Mouse (Mus musculus): Measurements from ENCODE around the gene Bpnt1. TPM values are rescaled to one million over a fixed set of nuclear protein-coding genes. Genes with fewer than 3 reads are reported as not detected.

Gene Bpnt1
- total RNA-seq, 2 experiments from 2014 or later, result 7.7 to 23.6 TPM

GRCm38 (mm10) chr1:185329851-185330250, 2.1 kb upstream of the Bpnt1 start:
- ATAC-seq (replicated peaks; ENCODE audit: poor library complexity), result no peak

DNA sequence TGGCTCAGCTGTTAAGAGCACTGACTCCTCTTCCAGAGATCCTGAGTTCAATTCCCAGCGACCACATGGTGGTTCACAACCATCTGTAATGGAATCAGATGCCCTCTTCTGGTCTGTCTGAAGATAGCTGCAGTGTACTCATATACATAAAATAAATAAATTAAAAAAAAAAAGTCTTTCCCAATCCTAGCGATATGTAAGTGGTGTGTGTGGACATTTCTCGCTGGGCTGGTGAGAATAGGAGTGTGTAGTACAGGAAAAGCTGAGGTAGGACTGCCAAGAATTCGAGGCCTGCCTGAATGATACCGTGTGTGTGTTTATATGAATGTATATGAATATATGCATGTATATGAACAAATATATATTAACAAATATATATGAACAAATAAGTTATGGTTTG, 585 bp upstream of the Bpnt1 start:
- no peak for ATAC-seq (replicated peaks; ENCODE audit: poor library complexity)

- ATAC-seq (replicated peaks; ENCODE audit: poor library complexity), result no peak
These were observed 1.7 kb downstream of the Bpnt1 start for GRCm38 (mm10) chr1:185333651-185334050.

- ATAC-seq (replicated peaks; ENCODE audit: poor library complexity), result no peak
These were observed 2.2 kb downstream of the Bpnt1 start for GRCm38 (mm10) chr1:185334136-185334535.

- ATAC-seq (replicated peaks; ENCODE audit: poor library complexity), result no peak
These were observed 3.3 kb downstream of the Bpnt1 start for GRCm38 (mm10) chr1:185335231-185335765.

DNA sequence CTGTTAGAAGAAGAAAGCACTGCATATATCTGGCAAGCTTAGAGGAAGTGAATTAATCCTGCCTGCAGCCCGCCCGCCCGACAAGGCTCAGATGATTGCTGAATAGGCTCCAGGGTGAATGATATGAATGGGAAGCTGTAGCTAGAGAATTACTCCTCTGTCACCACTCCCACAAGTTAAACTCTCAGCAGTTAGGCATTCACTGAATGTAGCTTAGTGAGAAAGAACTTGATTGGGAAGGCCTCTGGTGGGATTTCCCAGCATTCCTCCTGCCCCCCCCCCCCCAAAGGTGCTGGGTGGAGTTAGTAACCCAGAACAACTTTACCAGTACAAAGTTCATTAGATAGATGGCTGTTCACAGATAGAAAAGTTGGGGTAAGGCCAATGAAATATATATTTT, 4.6 kb downstream of the Bpnt1 start:
- ATAC-seq (replicated peaks; ENCODE audit: poor library complexity), result no peak

- ATAC-seq (replicated peaks; ENCODE audit: poor library complexity), result no peak
These were observed 10.5 kb downstream of the Bpnt1 start for GRCm38 (mm10) chr1:185342441-185342840.

GRCm38 (mm10) chr1:185343422-185343821, 11.5 kb downstream of the Bpnt1 start:
- peak; percentile 75 for ATAC-seq (replicated peaks; ENCODE audit: poor library complexity)

DNA sequence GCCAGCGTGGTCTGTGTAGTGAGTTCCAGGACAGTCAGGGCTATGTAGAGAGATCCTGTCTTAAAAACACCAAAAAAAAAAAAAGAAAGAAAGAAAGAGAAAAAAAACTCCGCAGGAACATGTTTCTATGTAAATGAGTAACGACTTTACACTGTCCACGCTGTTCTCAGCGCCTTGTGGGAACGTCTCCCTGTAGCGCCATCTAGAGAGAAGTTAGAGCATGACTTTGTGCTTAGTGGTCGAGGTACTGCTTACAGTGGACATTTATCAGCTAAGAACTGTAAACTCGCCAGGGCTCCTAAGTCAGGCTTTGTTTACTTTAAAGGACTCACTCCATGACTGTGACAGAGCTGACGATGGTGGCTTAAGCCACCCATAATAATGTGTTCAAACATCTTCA, 14.2 kb downstream of the Bpnt1 start:
- ATAC-seq (replicated peaks; ENCODE audit: poor library complexity), result peak; percentile 82

DNA sequence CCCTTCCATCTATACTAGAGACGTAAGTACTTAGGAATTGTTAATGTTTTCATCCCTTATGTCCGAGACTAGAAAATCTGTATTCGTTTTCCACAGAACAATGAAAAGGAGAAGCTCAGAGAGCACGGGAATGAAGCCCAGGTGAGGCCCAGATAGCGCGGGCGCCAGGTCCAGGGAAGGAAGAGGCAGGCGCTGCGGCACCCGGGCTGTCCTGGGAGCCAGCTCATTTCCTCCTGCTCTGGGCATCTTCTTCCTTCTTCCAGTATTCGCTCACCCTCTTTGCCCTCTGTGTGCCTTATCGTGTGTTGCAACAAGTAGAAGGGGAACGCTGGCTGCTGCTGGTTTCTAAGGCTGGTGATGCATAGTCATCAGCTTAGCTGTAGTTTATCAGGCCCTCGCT, 17.8 kb downstream of the Bpnt1 start:
- no peak for ATAC-seq (replicated peaks; ENCODE audit: poor library complexity)

- ATAC-seq (replicated peaks; ENCODE audit: poor library complexity), result no peak
These were observed 18.7 kb downstream of the Bpnt1 start for GRCm38 (mm10) chr1:185350611-185351010.

DNA sequence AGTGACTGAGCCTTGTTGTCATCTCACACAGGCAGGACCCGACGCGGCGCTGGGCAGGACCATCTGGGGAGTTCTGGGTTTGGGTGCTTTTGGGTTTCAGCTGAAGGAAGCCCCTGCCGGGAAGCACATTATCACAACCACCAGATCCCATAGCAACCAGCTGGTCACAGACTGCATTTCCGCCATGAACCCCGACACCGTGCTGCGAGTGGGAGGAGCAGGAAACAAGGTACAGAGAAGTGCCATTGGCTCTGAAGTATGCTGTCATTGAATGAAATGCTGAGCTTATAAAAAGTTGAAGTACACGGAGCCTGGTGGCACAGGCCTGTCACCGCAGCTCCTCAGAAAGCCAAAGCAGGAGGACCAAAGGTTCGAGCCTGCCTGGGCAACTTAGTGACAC, 20.2 kb downstream of the Bpnt1 start:
- peak; percentile 88 for ATAC-seq (replicated peaks; ENCODE audit: poor library complexity)

- no peak for ATAC-seq (replicated peaks; ENCODE audit: poor library complexity)
These were observed 21.4 kb downstream of the Bpnt1 start for GRCm38 (mm10) chr1:185353351-185353750.

GRCm38 (mm10) chr1:185354731-185355130, 22.8 kb downstream of the Bpnt1 start:
- ATAC-seq (replicated peaks; ENCODE audit: poor library complexity), result no peak

DNA sequence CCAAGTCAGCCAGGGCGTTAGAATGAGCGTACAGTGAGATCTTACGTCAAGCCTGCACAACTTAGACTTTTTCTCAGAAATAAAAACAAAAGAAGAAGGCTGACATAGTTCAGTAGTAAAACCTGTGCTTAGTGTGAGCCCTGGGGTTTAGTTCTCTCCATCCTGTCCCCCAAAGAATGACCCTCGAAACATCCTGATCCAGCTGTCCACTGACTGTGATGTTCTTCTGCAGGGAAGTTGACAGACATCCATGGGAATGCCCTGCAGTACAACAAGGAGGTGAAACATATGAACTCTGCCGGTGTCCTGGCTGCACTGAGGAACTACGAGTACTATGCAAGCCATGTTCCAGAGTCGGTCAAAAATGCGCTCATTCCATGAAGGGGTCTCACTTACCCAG, 24.3 kb downstream of the Bpnt1 start:
- no peak for ATAC-seq (replicated peaks; ENCODE audit: poor library complexity)

DNA sequence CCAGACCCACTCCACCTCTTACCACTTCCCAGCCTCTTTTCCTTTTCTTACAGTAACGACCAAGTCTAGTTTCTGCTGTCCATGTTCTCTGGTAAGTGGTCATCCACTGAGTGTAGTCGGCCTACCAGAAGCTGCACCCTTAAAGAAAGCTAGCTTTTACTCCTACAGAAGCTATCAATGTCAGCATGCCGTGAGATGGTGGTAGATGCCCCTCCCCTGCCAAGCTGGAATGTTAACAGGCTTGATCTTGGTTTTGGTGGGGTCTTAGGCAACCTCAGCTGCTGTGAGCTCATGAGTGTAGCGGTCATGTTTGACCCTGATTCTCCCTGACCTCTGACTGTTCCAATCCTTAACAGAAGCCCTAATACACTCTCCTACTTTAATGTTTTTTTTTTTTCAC, 26.3 kb downstream of the Bpnt1 start:
- no peak for ATAC-seq (replicated peaks; ENCODE audit: poor library complexity)

- ATAC-seq (replicated peaks; ENCODE audit: poor library complexity), result peak; percentile 89
These were observed 30.9 kb downstream of the Bpnt1 start, which contains the start of gene Eprs for GRCm38 (mm10) chr1:185362677-185363520. Gene Eprs, plus strand, starts transcription at chr1:185363044.

DNA sequence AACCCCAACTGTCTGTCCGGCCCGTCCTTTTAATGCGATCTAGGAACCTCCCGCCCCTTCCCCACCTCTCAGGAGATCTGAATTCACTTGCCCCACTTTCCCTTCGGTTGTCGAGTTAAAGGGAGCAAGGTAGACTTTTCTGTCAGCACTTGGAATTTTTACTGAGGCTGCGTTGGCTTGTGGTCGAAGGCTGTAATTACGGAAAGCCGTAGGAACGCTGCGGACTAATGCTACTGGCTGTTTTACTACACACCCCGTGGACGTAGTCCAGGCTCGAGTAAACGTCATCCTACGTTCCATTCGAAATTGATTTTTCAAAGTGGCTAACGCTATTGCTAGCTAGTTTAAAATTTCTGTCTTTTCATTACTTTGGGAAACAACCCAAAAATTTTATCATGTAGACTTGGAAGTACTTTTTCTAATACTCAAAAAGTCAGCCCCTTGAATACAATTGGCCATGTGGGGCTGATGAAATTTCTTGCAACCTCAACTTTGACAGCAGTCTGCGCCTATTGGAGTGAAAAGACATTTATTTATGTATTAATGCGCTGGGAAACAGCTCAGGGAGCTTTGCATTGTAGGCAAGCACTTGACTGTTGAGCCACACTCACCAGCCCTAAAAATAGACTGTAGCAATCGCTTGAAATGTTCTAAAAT, 31.7 kb downstream of the Bpnt1 start:
- peak; percentile 60 for ATAC-seq (replicated peaks; ENCODE audit: poor library complexity)

DNA sequence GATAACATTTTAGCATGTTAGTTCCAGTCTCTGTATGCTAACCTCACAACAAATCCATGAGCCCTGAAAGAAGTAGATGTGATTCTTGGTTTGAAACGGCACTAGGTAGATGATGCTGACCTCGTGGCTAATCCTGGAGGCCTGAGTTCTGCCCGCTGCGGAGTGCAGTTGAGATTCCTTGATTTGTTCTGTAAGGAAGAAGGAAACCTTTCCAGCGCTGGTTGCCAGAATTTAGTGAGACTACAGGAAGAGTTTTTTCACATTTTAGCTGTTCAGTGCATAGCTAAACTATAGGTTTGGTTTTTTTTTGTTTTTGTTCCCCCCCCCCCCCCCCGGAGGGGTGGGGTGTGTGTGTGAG, 32.2 kb downstream of the Bpnt1 start:
- ATAC-seq (replicated peaks; ENCODE audit: poor library complexity), result no peak

DNA sequence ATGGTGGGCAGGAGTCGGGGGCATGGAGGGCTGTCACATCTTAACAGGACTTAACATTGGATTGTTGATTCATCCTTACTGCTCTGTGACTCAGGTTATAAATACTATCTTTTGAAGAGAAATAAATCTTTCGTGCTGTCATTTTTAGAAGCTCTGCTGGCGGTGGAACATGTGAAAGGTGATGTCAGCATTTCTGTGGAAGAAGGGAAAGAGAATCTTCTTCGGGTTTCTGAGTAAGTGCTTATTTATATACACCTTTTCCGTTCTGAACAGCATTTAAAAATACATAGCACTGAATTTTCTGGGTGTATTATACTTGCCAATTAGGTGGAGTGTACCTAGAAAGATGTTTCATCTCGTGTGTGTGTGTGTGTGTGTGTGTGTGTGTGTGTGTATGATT, 35.4 kb downstream of the Bpnt1 start:
- ATAC-seq (replicated peaks; ENCODE audit: poor library complexity), result no peak

DNA sequence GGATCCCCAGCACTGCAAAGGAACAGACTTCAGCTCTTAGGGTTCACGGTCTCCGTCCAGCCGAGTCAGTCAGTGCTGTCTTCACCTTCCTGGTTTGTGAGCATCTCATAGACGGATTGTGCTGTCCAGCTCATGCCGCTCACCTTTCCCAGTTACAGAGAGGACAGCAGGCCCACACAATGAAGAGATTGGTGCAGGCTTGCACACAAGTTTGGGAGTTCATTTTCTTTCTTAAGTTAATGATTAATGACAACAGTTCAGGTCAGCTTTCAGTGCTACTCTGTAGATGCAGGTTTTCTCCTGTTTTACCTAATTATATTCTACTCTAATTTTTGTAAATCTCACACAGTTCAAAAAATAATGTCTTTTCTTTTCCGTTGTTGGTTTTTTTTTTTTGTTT, 38.0 kb downstream of the Bpnt1 start:
- ATAC-seq (replicated peaks; ENCODE audit: poor library complexity), result no peak

DNA sequence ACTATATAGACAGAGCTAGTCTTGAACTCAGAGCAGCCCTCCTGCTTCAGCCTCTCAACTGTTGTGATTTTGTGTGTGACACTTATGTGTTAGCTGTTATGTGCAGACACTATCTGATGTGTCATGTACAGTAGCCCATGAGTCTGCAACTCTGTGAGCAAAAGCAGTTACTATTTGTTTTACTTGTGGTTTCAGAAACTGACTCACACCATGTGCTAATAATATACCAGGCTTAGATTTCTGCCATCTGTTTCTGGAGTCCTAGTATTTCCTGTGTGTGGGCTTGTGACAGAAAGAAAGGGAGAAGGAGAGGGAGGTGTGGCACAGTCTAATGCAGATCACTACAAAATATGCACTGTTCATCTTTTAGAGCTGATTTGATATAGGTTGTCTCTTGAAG, 44.4 kb downstream of the Bpnt1 start:
- peak; percentile 64 for ATAC-seq (replicated peaks; ENCODE audit: poor library complexity)

All from megakaryocyte progenitor cell, adult 5-6 weeks (primary cell).